8 mouse cellular contexts compared by ENCODE assay signal in genomic region chr11:18877626-18878011, GRCm38 (mm10).
A peak's percentile ranks its signal among the peaks of the same experiment; 100 is the strongest.
DNase-seq lines count a peak whose midpoint lies in the region; ATAC-seq and TF ChIP-seq lines count a peak whose summit lies in the region.

No protein-coding gene starts in this region.

- under 1% methylated on average over 26 of the region's 27 CpGs for WGBS in forebrain, postnatal 0 days
- WGBS in hindbrain, embryonic 11.5 days, result 0% methylated on average over 21 of the region's 27 CpGs
- 0% methylated on average over 25 of the region's 27 CpGs for WGBS in limb, embryonic 12.5 days
- WGBS in midbrain, embryonic 11.5 days, result under 1% methylated on average over 25 of the region's 27 CpGs
- under 1% methylated on average over 24 of the region's 27 CpGs for WGBS in stomach, postnatal 0 days

- no peak overlapping the region for H3K27ac ChIP-seq in layer of hippocampus, adult 2 months
- H3K27ac ChIP-seq in forebrain, postnatal 0 days (ENCODE audit: low read depth, low read length), result peak overlapping the region; percentile 54
- H3K27ac ChIP-seq in hindbrain, embryonic 11.5 days (ENCODE audit: low read depth, low read length), result peak overlapping the region; percentile 97
- peak overlapping the region; percentile 80 for H3K27ac ChIP-seq in limb, embryonic 12.5 days
- H3K27ac ChIP-seq in midbrain, embryonic 11.5 days (ENCODE audit: low read depth, low read length), result peak overlapping the region; percentile 91
- H3K27ac ChIP-seq in stomach, postnatal 0 days (replicated peaks), result peak overlapping the region; percentile 95

- DNase-seq in layer of hippocampus, adult 2 months (ENCODE audit: low spot score in 2 of 2), result no peak
- DNase-seq in layer of hippocampus, adult 18-20 months (ENCODE audit: low spot score in 2 of 2), result no peak
- peak; percentile 70 to 77 for DNase-seq in cerebellum, adult 18-20 months
- DNase-seq in forebrain, postnatal 0 days, result no peak
- peak; percentile 86 for DNase-seq in hindbrain, embryonic 11.5 days (ENCODE audit: low spot score)
- DNase-seq in midbrain, embryonic 11.5 days (ENCODE audit: low spot score, missing footprints), result no peak
- DNase-seq in stomach, postnatal 0 days (ENCODE audit: low spot score), result peak; percentile 80

- ATAC-seq in forebrain, postnatal 0 days, result peak; percentile 84
- ATAC-seq in hindbrain, embryonic 11.5 days (ENCODE audit: low FRiP score), result peak; percentile 76
- ATAC-seq in limb, embryonic 12.5 days (ENCODE audit: insufficient number of reproducible peaks, insufficient read depth, low FRiP score, low TSS enrichment, low read depth), result peak; percentile 80
- peak; percentile 85 for ATAC-seq in midbrain, embryonic 11.5 days (ENCODE audit: low FRiP score)
- ATAC-seq in stomach, postnatal 0 days (ENCODE audit: low FRiP score, low TSS enrichment), result peak; percentile 85

- peak overlapping the region; percentile 76 for H3K4me2 ChIP-seq in forebrain, postnatal 0 days (ENCODE audit: low read depth)
- H3K4me2 ChIP-seq in hindbrain, embryonic 11.5 days (replicated peaks; ENCODE audit: low read depth, low read length), result peak overlapping the region; percentile 94
- H3K4me2 ChIP-seq in limb, embryonic 12.5 days, result peak overlapping the region; percentile 67
- peak overlapping the region; percentile 84 for H3K4me2 ChIP-seq in midbrain, embryonic 11.5 days
- H3K4me2 ChIP-seq in stomach, postnatal 0 days (replicated peaks; ENCODE audit: low read depth), result peak overlapping the region; percentile 91

- no peak for TF ChIP-seq CTCF in layer of hippocampus, adult 2 months (conservative IDR thresholded peaks at IDR 0.05)
- peak; percentile 62 for TF ChIP-seq CTCF in forebrain, postnatal 0 days (IDR thresholded peaks at IDR 0.05; ENCODE audit: low read depth)
- TF ChIP-seq CTCF in stomach, postnatal 0 days (IDR thresholded peaks at IDR 0.05; ENCODE audit: low read depth), result peak; percentile 71

- no peak for TF ChIP-seq EP300 in stomach, postnatal 0 days (optimal IDR thresholded peaks at IDR 0.05)

- H3K27me3 ChIP-seq in forebrain, postnatal 0 days (ENCODE audit: insufficient read depth, low read length), result peaks cover 40% of the 10 kb centered on the region
- H3K27me3 ChIP-seq in hindbrain, embryonic 11.5 days (ENCODE audit: control insufficient read depth, insufficient read depth, low read length), result no peaks in the 10 kb centered on the region; the same call in 1 of the 2 replicates
- H3K27me3 ChIP-seq in limb, embryonic 12.5 days, result peaks cover 62% of the 10 kb centered on the region
- H3K27me3 ChIP-seq in midbrain, embryonic 11.5 days (ENCODE audit: control insufficient read depth, insufficient read depth, low read length), result peaks cover 34% of the 10 kb centered on the region
- H3K27me3 ChIP-seq in stomach, postnatal 0 days (ENCODE audit: control insufficient read depth, insufficient read depth, low read length), result no peaks in the 10 kb centered on the region

- H3K9ac ChIP-seq in forebrain, postnatal 0 days, result peak overlapping the region; percentile 40
- H3K9ac ChIP-seq in hindbrain, embryonic 11.5 days (ENCODE audit: low read depth, low read length), result peak overlapping the region; percentile 64
- H3K9ac ChIP-seq in limb, embryonic 12.5 days (replicated peaks), result peak overlapping the region; percentile 52
- peak overlapping the region; percentile 52 for H3K9ac ChIP-seq in midbrain, embryonic 11.5 days (ENCODE audit: low read length)
- peak overlapping the region; percentile 70 for H3K9ac ChIP-seq in stomach, postnatal 0 days (ENCODE audit: low read length)

- H3K4me3 ChIP-seq in layer of hippocampus, adult 2 months, result peak overlapping the region; percentile 49
- peak overlapping the region; percentile 46 for H3K4me3 ChIP-seq in forebrain, postnatal 0 days (ENCODE audit: low read depth, low read length)
- H3K4me3 ChIP-seq in hindbrain, embryonic 11.5 days (ENCODE audit: low read depth, low read length), result peak overlapping the region; percentile 38
- peak overlapping the region; percentile 46 for H3K4me3 ChIP-seq in limb, embryonic 12.5 days (replicated peaks)
- peak overlapping the region; percentile 37 for H3K4me3 ChIP-seq in midbrain, embryonic 11.5 days (ENCODE audit: low read depth, low read length)
- H3K4me3 ChIP-seq in stomach, postnatal 0 days (ENCODE audit: low read depth, low read length), result peak overlapping the region; percentile 51

- no peaks in the 10 kb centered on the region for H3K9me3 ChIP-seq in forebrain, postnatal 0 days (ENCODE audit: low read length)
- H3K9me3 ChIP-seq in hindbrain, embryonic 11.5 days (ENCODE audit: control insufficient read depth, low read length), result no peaks in the 10 kb centered on the region
- H3K9me3 ChIP-seq in limb, embryonic 12.5 days, result no peaks in the 10 kb centered on the region
- H3K9me3 ChIP-seq in midbrain, embryonic 11.5 days (ENCODE audit: control insufficient read depth, low read length), result no peaks in the 10 kb centered on the region
- no peaks in the 10 kb centered on the region for H3K9me3 ChIP-seq in stomach, postnatal 0 days (ENCODE audit: control insufficient read depth, low read length)

- no peaks in the 10 kb centered on the region for H3K36me3 ChIP-seq in forebrain, postnatal 0 days (ENCODE audit: insufficient read depth)
- no peaks in the 10 kb centered on the region for H3K36me3 ChIP-seq in hindbrain, embryonic 11.5 days (ENCODE audit: control insufficient read depth, insufficient read depth, low read length)
- H3K36me3 ChIP-seq in limb, embryonic 12.5 days, result no peaks in the 10 kb centered on the region
- H3K36me3 ChIP-seq in midbrain, embryonic 11.5 days (ENCODE audit: control insufficient read depth, insufficient read depth, low read length), result no peaks in the 10 kb centered on the region
- H3K36me3 ChIP-seq in stomach, postnatal 0 days (ENCODE audit: control insufficient read depth, insufficient read depth, low read length), result no peaks in the 10 kb centered on the region

- H3K4me1 ChIP-seq in forebrain, postnatal 0 days (ENCODE audit: insufficient read depth), result 0 out of 2 replicates have a peak, but pooled peaks cover 4% of the 10 kb centered on the region
- peaks cover 18% of the 10 kb centered on the region for H3K4me1 ChIP-seq in hindbrain, embryonic 11.5 days (replicated peaks; ENCODE audit: control insufficient read depth, insufficient read depth, low read length)
- peaks cover 27% of the 10 kb centered on the region for H3K4me1 ChIP-seq in limb, embryonic 12.5 days (replicated peaks)
- H3K4me1 ChIP-seq in midbrain, embryonic 11.5 days (ENCODE audit: control insufficient read depth, insufficient read depth, low read length), result peaks cover 59% of the 10 kb centered on the region
- H3K4me1 ChIP-seq in stomach, postnatal 0 days (replicated peaks; ENCODE audit: control insufficient read depth, insufficient read depth), result no peaks in the 10 kb centered on the region; the same call in 1 of the 2 replicates

Comparison
In these comparisons a context has a peak if more than half of its experiments do, and no peak if none do; other contexts are left out.
1. DNase-seq: peak in cerebellum, adult 18-20 months (2 of 2), hindbrain, embryonic 11.5 days (single experiment) and stomach, postnatal 0 days (single experiment); none in layer of hippocampus, adult 2 months (0 of 2), layer of hippocampus, adult 18-20 months (0 of 2), forebrain, postnatal 0 days (single experiment) and midbrain, embryonic 11.5 days (single experiment).
2. Peak in every context shown above with its lines, with median percentiles within 50 percentile points of each other: H3K4me3 ChIP-seq, ATAC-seq, H3K4me2 ChIP-seq and H3K9ac ChIP-seq.